ENCODE assay signal across 21 mouse cellular contexts in genomic region chrX:88112254-88112653, GRCm38 (mm10). TPM values are rescaled to one million over a fixed set of nuclear protein-coding genes. Genes with fewer than 3 reads are reported as not detected.
DNase-seq lines count a peak whose midpoint lies in the region; ATAC-seq and TF ChIP-seq lines count a peak whose summit lies in the region.
"Had no signal": no experiment of that assay in that cellular context is flagged by ENCODE, and none has a peak within 500 bp of the region (broad histone marks: within the 10 kb centered on the region; RNA-seq: fewer than 3 reads in every experiment).

No protein-coding gene starts in this region.

- H3K4me2 ChIP-seq in forebrain, embryonic 16.5 days (ENCODE audit: low read length), result peak overlapping the region; percentile 20
- no peak overlapping the region for H3K4me2 ChIP-seq in forebrain, embryonic 13.5 days
- H3K4me2 ChIP-seq in midbrain, embryonic 16.5 days (ENCODE audit: low read length), result peak overlapping the region; percentile 52
- H3K4me2 ChIP-seq: embryonic facial prominence, embryonic 15.5 days; heart, embryonic 15.5 days; limb, embryonic 12.5 days had no signal

- H3K27me3 ChIP-seq in forebrain, embryonic 16.5 days (replicated peaks; ENCODE audit: control insufficient read depth, insufficient read depth, low read length), result no peaks in the 10 kb centered on the region
- H3K27me3 ChIP-seq in forebrain, embryonic 13.5 days, result no peaks in the 10 kb centered on the region
- no peaks in the 10 kb centered on the region for H3K27me3 ChIP-seq in midbrain, embryonic 16.5 days (ENCODE audit: control insufficient read depth, insufficient read depth, low read depth, low read length)
- H3K27me3 ChIP-seq: embryonic facial prominence, embryonic 15.5 days; heart, embryonic 15.5 days had no signal

- TF ChIP-seq CTCF in left cerebral cortex, adult 2 months (IDR thresholded peaks at IDR 0.05), result no peak; the same call in none of the 2 replicates
- TF ChIP-seq CTCF in brain, embryonic 14.5 days (IDR thresholded peaks at IDR 0.05; ENCODE audit: borderline replicate concordance, extremely low read depth, insufficient read depth, insufficient read length), result no peak; the same call in 1 of the 2 replicates

- no peaks in the 10 kb centered on the region for H3K4me1 ChIP-seq in forebrain, embryonic 16.5 days (replicated peaks; ENCODE audit: control insufficient read depth, insufficient read depth, low read length)
- no peaks in the 10 kb centered on the region for H3K4me1 ChIP-seq in forebrain, embryonic 13.5 days
- no peaks in the 10 kb centered on the region for H3K4me1 ChIP-seq in midbrain, embryonic 16.5 days (ENCODE audit: control insufficient read depth, insufficient read depth, low read length)
- H3K4me1 ChIP-seq: embryonic facial prominence, embryonic 15.5 days; forebrain, embryonic 10.5 days; heart, embryonic 15.5 days; limb, embryonic 12.5 days; megakaryocyte, embryonic 14.5 days had no signal

- H3K9me3 ChIP-seq in forebrain, embryonic 16.5 days (ENCODE audit: control insufficient read depth, low read length), result no peaks in the 10 kb centered on the region
- no peaks in the 10 kb centered on the region for H3K9me3 ChIP-seq in forebrain, embryonic 13.5 days (replicated peaks)
- H3K9me3 ChIP-seq in midbrain, embryonic 16.5 days (replicated peaks; ENCODE audit: control insufficient read depth, low read length, poor library complexity, severe bottlenecking), result no peaks in the 10 kb centered on the region
- H3K9me3 ChIP-seq: embryonic facial prominence, embryonic 15.5 days; forebrain, embryonic 10.5 days; heart, embryonic 15.5 days; limb, embryonic 12.5 days; megakaryocyte, embryonic 14.5 days had no signal

- 35% methylated on average over 2 of the region's 2 CpGs for WGBS in forebrain, embryonic 16.5 days
- WGBS in forebrain, embryonic 13.5 days, result 42% methylated on average over 2 of the region's 2 CpGs
- WGBS in midbrain, embryonic 16.5 days, result 31% methylated on average over 2 of the region's 2 CpGs

- ATAC-seq in forebrain, embryonic 16.5 days, result no peak
- no peak for ATAC-seq in forebrain, embryonic 13.5 days
- ATAC-seq in midbrain, embryonic 16.5 days, result no peak

- no peaks in the 10 kb centered on the region for H3K36me3 ChIP-seq in forebrain, embryonic 16.5 days (ENCODE audit: control insufficient read depth, insufficient read depth)
- no peaks in the 10 kb centered on the region for H3K36me3 ChIP-seq in forebrain, embryonic 13.5 days (ENCODE audit: poor library complexity, severe bottlenecking)
- H3K36me3 ChIP-seq in midbrain, embryonic 16.5 days (ENCODE audit: control insufficient read depth, insufficient read depth, low read length), result no peaks in the 10 kb centered on the region
- H3K36me3 ChIP-seq: embryonic facial prominence, embryonic 15.5 days; forebrain, embryonic 10.5 days; heart, embryonic 15.5 days; limb, embryonic 12.5 days had no signal

- DNase-seq in left cerebral cortex, adult 2 months (ENCODE audit: extremely low spot score in 1 of 2, low spot score in 2 of 2), result no peak
- DNase-seq in left cerebral cortex, postnatal 14 days (ENCODE audit: low spot score in 2 of 2), result no peak
- DNase-seq in brain, embryonic 14.5 days (ENCODE audit: low read depth), result peak; percentile 42
- DNase-seq in layer of hippocampus, adult 9-11 months, result no peak
- DNase-seq in kidney, postnatal 14 days, result no peak
- DNase-seq: adrenal gland, adult 8-10 months; cerebellum, adult 9-11 months; heart, adult 2 months; kidney, adult 9 months; lung, postnatal 10 days; right cerebral cortex, postnatal 25 days had no signal

- H3K27ac ChIP-seq in forebrain, embryonic 16.5 days (ENCODE audit: low read length), result no peak overlapping the region
- H3K27ac ChIP-seq in forebrain, embryonic 13.5 days, result no peak overlapping the region
- H3K27ac ChIP-seq in left cerebral cortex, adult 2 months, result peak overlapping the region; percentile 2
- no peak overlapping the region for H3K27ac ChIP-seq in midbrain, embryonic 16.5 days (ENCODE audit: low read length)
- H3K27ac ChIP-seq: embryonic facial prominence, embryonic 15.5 days; forebrain, embryonic 10.5 days; heart, adult 2 months; heart, embryonic 15.5 days; limb, embryonic 12.5 days; liver, embryonic 14.5 days had no signal

- intact Hi-C loops in left cerebral cortex, adult 2 months (cut with DNase I), result loop anchor here (10.0 kb wide), 1 partner anchor 207 kb away; no protein-coding TSS in a partner anchor
- intact Hi-C loops in left cerebral cortex, postnatal 14 days (cut with DNase I), result loop anchor here (5.0 kb wide), 1 partner anchor 455 kb away; no protein-coding TSS in a partner anchor

- H3K4me3 ChIP-seq in forebrain, embryonic 16.5 days (replicated peaks; ENCODE audit: low read length), result no peak overlapping the region
- H3K4me3 ChIP-seq in forebrain, embryonic 13.5 days, result no peak overlapping the region
- H3K4me3 ChIP-seq in left cerebral cortex, adult 2 months, result peak overlapping the region; percentile 38
- H3K4me3 ChIP-seq in midbrain, embryonic 16.5 days (ENCODE audit: low read depth, low read length), result peak overlapping the region; percentile 47
- H3K4me3 ChIP-seq: embryonic facial prominence, embryonic 15.5 days; forebrain, embryonic 10.5 days; heart, adult 2 months; heart, embryonic 15.5 days; limb, embryonic 12.5 days; megakaryocyte, embryonic 14.5 days had no signal

- no peak overlapping the region for H3K9ac ChIP-seq in forebrain, embryonic 16.5 days (replicated peaks; ENCODE audit: low read depth, low read length)
- H3K9ac ChIP-seq in forebrain, embryonic 13.5 days, result no peak overlapping the region
- H3K9ac ChIP-seq in midbrain, embryonic 16.5 days (ENCODE audit: low read depth, low read length), result no peak overlapping the region
- H3K9ac ChIP-seq: embryonic facial prominence, embryonic 15.5 days; heart, embryonic 15.5 days; limb, embryonic 12.5 days; liver, embryonic 14.5 days had no signal

- no peak for TF ChIP-seq POLR2A in brain, embryonic 14.5 days (IDR thresholded peaks at IDR 0.05; ENCODE audit: borderline replicate concordance, extremely low read depth, insufficient read depth, insufficient read length, poor library complexity, severe bottlenecking)

RNA-seq across cellular contexts. Expression of gene Il1rapl1, which starts 3.2 kb away (rescaled TPM):
- polyA plus RNA-seq in forebrain, embryonic 16.5 days (2015; fragmentation: Nextera tagmentation; extraction: Ambion mirVana), result 2.6 and 4.0 TPM in 2 replicates
- 2.7 and 2.8 TPM in 2 replicates for polyA plus RNA-seq in forebrain, embryonic 13.5 days (2015; fragmentation: Nextera tagmentation; extraction: Ambion mirVana)
- total RNA-seq in left cerebral cortex, adult 2 months (2021), result 10 to 100 TPM; 36.7 to 38.3 TPM
- total RNA-seq in left cerebral cortex, postnatal 14 days (2021), result 10 to 100 TPM; 31.9 to 36.4 TPM
- polyA plus RNA-seq in brain, embryonic 14.5 days (2012; rRNA removed), result 0.71 and 1.4 TPM in 2 replicates
- 5.5 and 6.4 TPM in 2 replicates for polyA plus RNA-seq in midbrain, embryonic 16.5 days (2015; fragmentation: Nextera tagmentation; extraction: Ambion mirVana)
- total RNA-seq: hematopoietic stem cell, adult 5-6 weeks had no signal
- polyA plus RNA-seq: heart, adult 2 months; liver, embryonic 14.5 days had no signal

Comparison
In these comparisons a context has a peak if more than half of its experiments do, and no peak if none do; other contexts are left out.
1. H3K4me3 ChIP-seq: peak in left cerebral cortex, adult 2 months (single experiment) and midbrain, embryonic 16.5 days (single experiment); none in forebrain, embryonic 16.5 days (single experiment) and forebrain, embryonic 13.5 days (single experiment).